Mouse (Mus musculus) gastrocnemius, postnatal 4 days (tissue): ENCODE measurements around the gene Gm9268. TPM values are rescaled to one million over a fixed set of nuclear protein-coding genes. Genes with fewer than 3 reads are reported as not detected.
"Not testable (repeated sequence)": the region's sequence is repeated elsewhere in the genome, so short reads cannot be mapped to it uniquely, and the experiment has no call there.

Source experiments
- DNase-seq, 2 experiments: peaks; one replicate each; pipeline ENCODE4 v3.0.0; 2021 to 2022; ENCODE audit warnings: low spot score in 2 of 2, mixed read lengths in 2 of 2
- long read RNA-seq, 2 experiments: library from polyadenylated mRNA; stranded (forward); transcript quantifications; one replicate each; pipeline ENCODE4 v2.0.0; 2021
- total RNA-seq, 2 experiments: library from RNA; stranded (reverse); gene quantifications; 2 replicates each; pipeline ENCODE4 v1.2.3; 2021

Gene Gm9268
- total RNA-seq: not detected
- long read RNA-seq, experiment 1: 0 reads
- long read RNA-seq, experiment 2: 0 reads

- not testable (repeated sequence) for DNase-seq
These were observed at the start of gene Gm9268 for GRCm38 (mm10) chr7:43018465-43018864. Gene Gm9268, plus strand, starts transcription at chr7:43018765.

GRCm38 (mm10) chr7:42980098-42980497, 38.5 kb upstream of the Gm9268 start:
- no peak for DNase-seq

- no peak for DNase-seq
These were observed 37.8 kb upstream of the Gm9268 start for GRCm38 (mm10) chr7:42980739-42981138.

- DNase-seq: no peak
These were observed 59.3 kb downstream of the Gm9268 start for GRCm38 (mm10) chr7:43077831-43078230.

Other genes with a start within 250 kb of the Gm9268 start
- not detected for gene Vmn2r62, start 225.2 kb upstream of the Gm9268 start, total RNA-seq
- gene Gm2381, start 151.5 kb upstream of the Gm9268 start, total RNA-seq: not detected
- gene Vmn2r63, start 84.9 kb upstream of the Gm9268 start, total RNA-seq: not detected
- gene Zfp936, start 95.5 kb downstream of the Gm9268 start, total RNA-seq: not detected